Mouse (Mus musculus) heart, postnatal 0 days (tissue): ENCODE data around the gene Rasal1. TPM values are rescaled to one million over a fixed set of nuclear protein-coding genes. Genes with fewer than 3 reads are reported as not detected.

Source experiments
- ATAC-seq: fragments of 200-750 bp; cut with Nextera tagmentation; 2 replicates; pipeline ENCODE4 v1.8.0; 2017; ENCODE audit warnings: low read depth, moderate number of reproducible peaks, moderate library complexity; ENCODE audit not compliant: insufficient read depth
- DNase-seq: peaks from one replicate; pipeline ENCODE4 v3.0.0-alpha.2; 2016; ENCODE audit warnings: low spot score
- H3K27ac ChIP-seq: fragments of 300-500 bp; sonication (generic); 2 replicates; pipeline ENCODE4 v1.5.1; 2014; ENCODE audit warnings: low read depth, mild to moderate bottlenecking
- H3K27me3 ChIP-seq: fragments of 300-500 bp; sonication (generic); 2 replicates; pipeline ENCODE4 v1.6.1; 2014; ENCODE audit warnings: low read length, mixed read lengths; ENCODE audit not compliant: control insufficient read depth, insufficient read depth
- H3K36me3 ChIP-seq: fragments of 300-500 bp; sonication (generic); replicated peaks from 2 replicates; pipeline ENCODE4 v1.6.1; 2014; ENCODE audit warnings: low read length, mixed read lengths; ENCODE audit not compliant: control insufficient read depth, insufficient read depth
- H3K4me1 ChIP-seq: fragments of 300-500 bp; sonication (generic); 2 replicates; pipeline ENCODE4 v1.6.1; 2014; ENCODE audit warnings: antibody characterized with exemption; ENCODE audit not compliant: control insufficient read depth, insufficient read depth
- H3K4me2 ChIP-seq: fragments of 300-500 bp; sonication (generic); 2 replicates; pipeline ENCODE4 v1.6.1; 2014; ENCODE audit warnings: low read depth, mild to moderate bottlenecking, low read length, moderate library complexity
- H3K4me3 ChIP-seq: fragments of 300-500 bp; sonication (generic); 2 replicates; pipeline ENCODE4 v1.5.1; 2014; ENCODE audit warnings: low read depth, low read length
- H3K9ac ChIP-seq: fragments of 300-500 bp; sonication (generic); replicated peaks from 2 replicates; pipeline ENCODE4 v1.6.1; 2014; ENCODE audit warnings: low read depth, low read length, mixed read lengths
- H3K9me3 ChIP-seq: fragments of 300-500 bp; sonication (generic); replicated peaks from 2 replicates; pipeline ENCODE4 v1.6.1; 2016; ENCODE audit warnings: low read length; ENCODE audit not compliant: control insufficient read depth
- CTCF ChIP-seq: IDR thresholded peaks from 2 replicates; pipeline ENCODE4 v1.5.1; 2016; ENCODE audit warnings: antibody characterized with exemption, control low read depth, low read depth
- EP300 ChIP-seq: IDR thresholded peaks from 2 replicates; pipeline ENCODE4 v1.6.1; 2016; ENCODE audit warnings: antibody characterized with exemption, low read depth
- WGBS: fragments of 180-500 bp; shearing (Covaris S2); extraction: QIAGEN DNeasy Blood & Tissue Kit; methylation state at CpG from one replicate; pipeline ENCODE4 v1.1.7; 2014; 5-methylcytosine and 5-hydroxymethylcytosine counted together
- polyA plus RNA-seq: library from polyadenylated mRNA; unstranded; fragments of >200 nt; fragmentation: Nextera tagmentation; extraction: Ambion mirVana; gene quantifications from 2 replicates; pipeline ENCODE4 v1.2.1, GENCODE M21; 2015
- total RNA-seq: library from RNA; depleted of rRNA; stranded (reverse); fragments of >200 nt; gene quantifications from 2 replicates; pipeline ENCODE4 v1.2.3, GENCODE M21; 2014; ENCODE audit warnings: low replicate concordance; rRNA removed

The Rasal1 gene
- total RNA-seq, result not detected in 2 replicates
- 0.10 TPM in 1 of 2 replicates, not detected in the other for polyA plus RNA-seq

- WGBS, result under 1% methylated on average over 47 of the region's 53 CpGs
These were observed at the start of gene Rasal1 for GRCm38 (mm10) chr5:120648569-120649373. Gene Rasal1 (plus strand): TSS chr5:120648812.

GRCm38 (mm10) chr5:120599625-120600024, 49.0 kb upstream of the Rasal1 start:
- 0 out of 2 replicates have a peak, but pooled peaks cover 12% of the 10 kb centered on the region for H3K4me1 ChIP-seq
- H3K36me3 ChIP-seq, result no peaks in the 10 kb centered on the region
- ATAC-seq (no peak), DNase-seq (no peak)
- H3K9ac ChIP-seq, result no peak overlapping the region
- H3K27me3 ChIP-seq, result peaks cover 25% of the 10 kb centered on the region; the same call in 1 of the 2 replicates
- TF ChIP-seq EP300 (no peak), CTCF (no peak)
- 69% methylated on average over 6 of the region's 6 CpGs for WGBS
- H3K27ac ChIP-seq, result no peak overlapping the region
- H3K4me3 ChIP-seq, result no peak overlapping the region
- no peaks in the 10 kb centered on the region for H3K9me3 ChIP-seq
- H3K4me2 ChIP-seq, result no peak overlapping the region

More at GRCm38 (mm10) chr5:120648569-120649373, at the start of gene Rasal1:
- Histone ChIP-seq H3K4me1 (peaks cover 8% of the 10 kb centered on the region; the same call in 1 of the 2 replicates), H3K27ac (no peak within 1 kb of the TSS), H3K9me3 (no peaks in the 10 kb centered on the region), H3K9ac (no peak within 1 kb of the TSS), H3K4me2 (peak within 1 kb of the TSS; percentile 58), H3K36me3 (no peaks in the 10 kb centered on the region), H3K27me3 (peaks cover 27% of the 10 kb centered on the region), H3K4me3 (peak within 1 kb of the TSS; percentile 36)
- ATAC-seq, result peak; percentile 43
- DNase-seq, result peak; percentile 11
- peak; percentile 25 for TF ChIP-seq CTCF
- no peak for TF ChIP-seq EP300

- H3K4me3 ChIP-seq, result no peak overlapping the region
- H3K4me2 ChIP-seq, result no peak overlapping the region
- 40% methylated on average over 11 of the region's 11 CpGs for WGBS
- no peak overlapping the region for H3K9ac ChIP-seq
- 0 out of 2 replicates have a peak overlapping the region, but pooled peaks have one; percentile 18 for H3K27ac ChIP-seq
- TF ChIP-seq EP300, result no peak
- TF ChIP-seq CTCF, result peak; percentile 53
- no peaks in the 10 kb centered on the region for H3K9me3 ChIP-seq
- ATAC-seq (peak; percentile 40), DNase-seq (peak; percentile 37)
- H3K4me1 ChIP-seq, result 0 out of 2 replicates have a peak, but pooled peaks cover 12% of the 10 kb centered on the region
- peaks cover 25% of the 10 kb centered on the region; the same call in 1 of the 2 replicates for H3K27me3 ChIP-seq
- H3K36me3 ChIP-seq, result no peaks in the 10 kb centered on the region
These were observed 47.5 kb upstream of the Rasal1 start for GRCm38 (mm10) chr5:120600946-120601668.

GRCm38 (mm10) chr5:120602210-120602609, 46.4 kb upstream of the Rasal1 start:
- Histone ChIP-seq H3K9ac (no peak overlapping the region), H3K4me2 (no peak overlapping the region), H3K9me3 (no peaks in the 10 kb centered on the region), H3K4me1 (0 out of 2 replicates have a peak, but pooled peaks cover 12% of the 10 kb centered on the region), H3K27ac (no peak overlapping the region), H3K36me3 (no peaks in the 10 kb centered on the region), H3K4me3 (no peak overlapping the region), H3K27me3 (peaks cover 19% of the 10 kb centered on the region; the same call in 1 of the 2 replicates)
- ATAC-seq (no peak), DNase-seq (no peak)
- TF ChIP-seq CTCF, result no peak
- TF ChIP-seq EP300, result no peak
- 93% methylated on average over 12 of the region's 12 CpGs for WGBS

- H3K9me3 ChIP-seq, result no peaks in the 10 kb centered on the region
- ATAC-seq, result no peak
- no peak overlapping the region for H3K9ac ChIP-seq
- TF ChIP-seq EP300 (no peak), CTCF (no peak)
- no peak overlapping the region for H3K27ac ChIP-seq
- H3K4me2 ChIP-seq, result no peak overlapping the region
- 0 out of 2 replicates have a peak, but pooled peaks cover 12% of the 10 kb centered on the region for H3K4me1 ChIP-seq
- H3K36me3 ChIP-seq, result no peaks in the 10 kb centered on the region
- 70% methylated on average over 7 of the region's 7 CpGs for WGBS
- DNase-seq, result no peak
- peaks cover 16% of the 10 kb centered on the region; the same call in 1 of the 2 replicates for H3K27me3 ChIP-seq
- no peak overlapping the region for H3K4me3 ChIP-seq
These were observed 45.1 kb upstream of the Rasal1 start for GRCm38 (mm10) chr5:120603515-120603914.
